Mouse (Mus musculus) left cerebral cortex, adult 18-20 months (tissue): Measurements from ENCODE around the gene Zkscan16. TPM values are rescaled to one million over a fixed set of nuclear protein-coding genes. Genes with fewer than 3 reads are reported as not detected.

ENCODE experiments used
- DNase-seq, 2 experiments: peaks; one replicate each; pipeline ENCODE4 v3.0.0; 2021 to 2022; ENCODE audit warnings: low spot score in 2 of 2, mixed read lengths in 1 of 2
- total RNA-seq, 2 experiments: library from RNA; stranded (reverse); gene quantifications; 2 replicates each; pipeline ENCODE4 v1.2.3; 2021

Gene Zkscan16
- total RNA-seq, 2 experiments from 2014 or later: 57.7 to 61.3 TPM

DNA sequence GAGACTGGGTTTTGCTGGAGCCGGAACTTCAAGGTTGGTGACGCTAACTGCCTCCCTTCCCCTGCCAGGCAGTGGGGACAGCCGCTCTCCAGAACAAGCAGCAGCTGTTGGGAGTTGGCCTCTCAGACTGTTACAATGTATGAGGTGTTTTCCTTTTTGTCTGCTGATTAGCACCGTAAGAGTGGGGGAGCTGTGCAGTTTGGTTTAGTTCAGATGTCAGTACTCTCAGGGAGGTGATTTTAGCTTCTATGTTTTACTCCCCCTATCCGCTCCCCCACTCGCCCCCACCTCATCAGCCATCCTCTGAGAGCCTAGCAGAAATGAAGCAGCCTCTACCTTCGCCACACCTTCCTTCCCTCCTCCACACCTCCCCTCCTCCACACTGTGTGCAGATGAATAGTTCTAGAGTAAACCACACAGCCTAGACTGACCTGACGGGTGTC, 51.8 kb downstream of the Zkscan16 start:
- DNase-seq: no peak

DNA sequence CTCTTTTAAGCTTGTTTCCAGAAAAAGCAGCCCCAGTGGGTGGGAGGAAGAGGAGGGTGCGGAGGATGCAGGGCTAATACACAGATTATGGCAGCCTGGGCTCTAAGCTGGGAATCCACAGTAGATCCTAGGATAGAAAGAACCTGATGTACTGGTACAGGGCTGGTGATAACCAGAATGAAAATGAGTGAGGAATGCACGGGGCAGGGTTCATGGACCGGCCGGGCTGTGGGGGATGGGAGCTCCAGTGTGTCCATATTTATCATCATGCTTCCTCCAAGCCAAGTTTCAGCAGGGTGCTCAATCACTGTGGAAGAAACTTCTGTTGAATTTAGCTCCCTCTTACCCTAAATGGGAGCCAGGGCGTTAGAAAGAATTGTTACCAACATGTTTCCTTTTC, 53.7 kb downstream of the Zkscan16 start:
- no peak for DNase-seq

GRCm38 (mm10) chr4:58998688-58999087, 55.3 kb downstream of the Zkscan16 start:
- no peak for DNase-seq

GRCm38 (mm10) chr4:58999686-59000085, 56.3 kb downstream of the Zkscan16 start:
- DNase-seq: peak; percentile 75 to 78

- DNase-seq: no peak
These were observed 57.2 kb downstream of the Zkscan16 start for GRCm38 (mm10) chr4:59000614-59001013.

DNA sequence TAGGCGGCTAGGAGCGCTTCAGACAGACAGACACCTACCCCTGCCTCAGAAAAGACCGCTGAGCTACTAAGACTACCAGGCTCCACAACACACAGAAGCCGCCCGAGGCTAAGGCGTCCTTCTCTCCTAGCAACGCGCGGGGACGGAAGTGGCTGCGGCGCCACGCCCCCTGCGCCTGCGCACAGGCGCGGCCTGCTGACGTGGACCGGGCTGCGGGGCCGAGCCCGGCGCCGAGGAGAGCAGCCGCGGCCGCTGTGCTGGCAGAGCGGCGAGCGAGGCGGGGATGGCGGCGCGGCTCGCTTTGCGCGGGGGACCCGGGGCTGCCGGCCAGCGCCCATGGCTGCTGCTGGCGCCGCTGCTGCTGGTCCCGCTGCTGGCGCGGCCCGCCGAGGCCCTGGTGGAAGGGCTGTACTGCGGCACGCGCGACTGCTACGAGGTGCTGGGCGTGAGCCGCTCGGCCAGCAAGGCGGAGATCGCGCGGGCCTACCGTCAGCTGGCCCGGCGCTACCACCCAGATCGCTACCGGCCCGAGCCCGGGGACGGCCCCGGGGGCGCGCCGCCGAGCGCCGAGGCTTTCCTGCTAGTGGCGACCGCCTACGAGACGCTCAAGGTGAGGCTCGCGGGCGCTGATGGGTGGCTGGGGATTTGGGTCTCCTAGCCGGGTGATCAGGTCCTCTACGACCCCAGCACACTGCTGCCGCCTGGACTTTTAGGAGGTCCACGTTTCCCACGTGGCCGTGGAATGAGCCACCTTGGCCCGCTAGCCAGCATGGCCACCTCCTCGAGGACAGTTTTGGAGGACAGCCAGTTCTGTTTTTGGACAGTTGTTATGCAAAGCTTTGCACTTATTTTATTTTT, 59.7 kb downstream of the Zkscan16 start, which contains the start of gene Gm20503:
TSS of gene Gm20503 (plus strand) at position 263 of the 858 bp plus-strand sequence.
- peak; percentile 90 to 94 for DNase-seq

DNA sequence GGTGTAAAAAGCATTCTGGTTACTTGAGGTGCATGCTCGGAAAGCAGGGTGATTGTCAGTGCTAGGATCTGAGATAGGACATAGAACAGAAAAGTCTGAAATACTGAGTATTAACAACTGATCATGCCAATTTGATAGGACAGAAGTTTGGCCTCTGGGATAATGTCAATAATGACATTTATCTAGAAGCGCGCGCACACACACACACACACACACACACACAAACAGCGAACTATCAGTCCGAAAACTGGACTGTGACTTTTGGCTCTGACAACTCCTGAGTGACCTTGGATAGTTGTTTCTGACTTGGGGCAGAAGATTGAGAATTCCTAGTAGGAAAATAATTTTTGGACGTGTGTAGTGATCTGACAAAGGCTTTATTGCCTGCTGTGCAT, 60.4 kb downstream of the Zkscan16 start:
- DNase-seq: no peak

GRCm38 (mm10) chr4:59006211-59006610, 62.8 kb downstream of the Zkscan16 start:
- no peak for DNase-seq

- DNase-seq: no peak
These were observed 63.6 kb downstream of the Zkscan16 start for GRCm38 (mm10) chr4:59007016-59007415.

Other genes with a start within 250 kb of the Zkscan16 start
- gene Olfr267, start 155.9 kb upstream of the Zkscan16 start, total RNA-seq: under 1 TPM; 0.26 to 0.33 TPM
- gene Ecpas, start 30.9 kb upstream of the Zkscan16 start, total RNA-seq: 100 to 1,000 TPM; 132 to 133 TPM
- gene Ptgr1, start 43.5 kb downstream of the Zkscan16 start, total RNA-seq: 1 to 10 TPM; 2.1 TPM
- gene Dnajc25, start 51.4 kb downstream of the Zkscan16 start, total RNA-seq: 1 to 10 TPM; 5.7 TPM
- gene Gm20503, start 59.6 kb downstream of the Zkscan16 start, total RNA-seq: 1 to 10 TPM; 1.7 to 3.3 TPM
- gene Gng10, start 91.5 kb downstream of the Zkscan16 start, total RNA-seq: 10 to 100 TPM; 63.3 to 64.8 TPM
- gene AI481877, start 195.4 kb downstream of the Zkscan16 start, total RNA-seq: not detected
- 10 to 100 TPM; 83.6 to 86.2 TPM for gene Ugcg, start 245.6 kb downstream of the Zkscan16 start, total RNA-seq